ENCODE assay signal across 8 mouse cellular contexts in the genomic region with DNA sequence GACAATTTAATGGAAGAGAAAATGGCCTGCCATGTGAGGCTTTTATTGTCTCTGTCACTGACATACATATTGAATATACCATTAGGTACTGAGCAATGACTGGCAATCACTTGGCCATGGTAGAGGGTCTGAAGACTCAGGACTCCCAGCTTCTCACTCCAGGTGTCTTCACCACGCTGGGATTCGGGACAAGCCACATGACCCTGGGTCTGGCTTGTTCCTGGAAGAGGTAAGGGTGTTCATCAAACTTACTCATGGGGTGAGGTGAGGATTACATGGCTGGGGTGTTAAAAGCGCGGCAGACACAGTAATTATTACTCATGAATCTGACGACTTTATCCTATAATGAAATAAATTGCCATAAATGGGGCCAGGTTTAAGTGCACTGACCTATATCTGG. TPM values are rescaled to one million over a fixed set of nuclear protein-coding genes. Genes with fewer than 3 reads are reported as not detected.
A peak's percentile ranks its signal among the peaks of the same experiment; 100 is the strongest.
DNase-seq lines count a peak whose midpoint lies in the region; ATAC-seq and TF ChIP-seq lines count a peak whose summit lies in the region.

No protein-coding gene starts in this region.

- H3K9me3 ChIP-seq in lung, embryonic 14.5 days (ENCODE audit: low read depth, low read length), result no peaks in the 10 kb centered on the region
- H3K9me3 ChIP-seq in forebrain, embryonic 13.5 days (replicated peaks), result no peaks in the 10 kb centered on the region
- H3K9me3 ChIP-seq in limb, embryonic 13.5 days, result peaks cover 3% of the 10 kb centered on the region; the same call in 1 of the 2 replicates

- H3K4me1 ChIP-seq in lung, embryonic 14.5 days (ENCODE audit: insufficient read depth), result peaks cover 22% of the 10 kb centered on the region
- H3K4me1 ChIP-seq in forebrain, embryonic 13.5 days, result peaks cover 23% of the 10 kb centered on the region
- peaks cover 25% of the 10 kb centered on the region for H3K4me1 ChIP-seq in limb, embryonic 13.5 days
- H3K4me1 ChIP-seq in small intestine, adult 2 months (ENCODE audit: control insufficient read depth, insufficient read depth, insufficient read length, low read length), result peaks cover 5% of the 10 kb centered on the region
- H3K4me1 ChIP-seq in cerebellum, adult 2 months (ENCODE audit: control insufficient read depth, insufficient read depth, low read length), result no peaks in the 10 kb centered on the region

- no peak for TF ChIP-seq CTCF in lung, embryonic 14.5 days (IDR thresholded peaks at IDR 0.05; ENCODE audit: low read depth)
- no peak for TF ChIP-seq CTCF in small intestine, adult 2 months (IDR thresholded peaks at IDR 0.05; ENCODE audit: extremely low read depth, insufficient read length, insufficient replicate concordance, low read depth, low read length)
- TF ChIP-seq CTCF in cerebellum, adult 2 months (IDR thresholded peaks at IDR 0.05; ENCODE audit: borderline replicate concordance, insufficient read depth, low read depth, low read length), result no peak

- H3K27me3 ChIP-seq in lung, embryonic 14.5 days (ENCODE audit: insufficient read depth, low read length), result no peaks in the 10 kb centered on the region
- H3K27me3 ChIP-seq in forebrain, embryonic 13.5 days, result no peaks in the 10 kb centered on the region
- peaks cover 5% of the 10 kb centered on the region; the same call in 1 of the 2 replicates for H3K27me3 ChIP-seq in limb, embryonic 13.5 days
- no peaks in the 10 kb centered on the region for H3K27me3 ChIP-seq in small intestine, adult 2 months (ENCODE audit: control insufficient read depth, insufficient read depth, low read length)
- H3K27me3 ChIP-seq in cerebellum, adult 2 months (ENCODE audit: control insufficient read depth, insufficient read depth, low read length), result no peaks in the 10 kb centered on the region

- H3K27ac ChIP-seq in lung, embryonic 14.5 days (ENCODE audit: low read depth), result no peak overlapping the region
- H3K27ac ChIP-seq in forebrain, embryonic 13.5 days, result no peak overlapping the region
- H3K27ac ChIP-seq in limb, embryonic 13.5 days, result no peak overlapping the region
- H3K27ac ChIP-seq in small intestine, adult 2 months (ENCODE audit: insufficient read depth, low read depth, low read length), result no peak overlapping the region
- no peak overlapping the region for H3K27ac ChIP-seq in cerebellum, adult 2 months (ENCODE audit: insufficient read depth, low read length)

- no peak for DNase-seq in lung, embryonic 14.5 days
- no peak for DNase-seq in lung, adult 18-20 months
- no peak for DNase-seq in adrenal gland, postnatal 14 days
- no peak for DNase-seq in gastrocnemius, postnatal 10 days
- no peak for DNase-seq in cerebellum, adult 2 months

- no peaks in the 10 kb centered on the region for H3K36me3 ChIP-seq in lung, embryonic 14.5 days (ENCODE audit: insufficient read depth)
- no peaks in the 10 kb centered on the region for H3K36me3 ChIP-seq in forebrain, embryonic 13.5 days (ENCODE audit: poor library complexity, severe bottlenecking)
- H3K36me3 ChIP-seq in limb, embryonic 13.5 days, result peaks cover under 1% of the 10 kb centered on the region; the same call in 1 of the 2 replicates
- no peaks in the 10 kb centered on the region for H3K36me3 ChIP-seq in small intestine, adult 2 months (ENCODE audit: control insufficient read depth, insufficient read depth, low read length)

- TF ChIP-seq POLR2A in small intestine, adult 2 months (IDR thresholded peaks at IDR 0.05; ENCODE audit: low read depth, low read length), result no peak
- no peak for TF ChIP-seq POLR2A in cerebellum, adult 2 months (IDR thresholded peaks at IDR 0.05; ENCODE audit: borderline replicate concordance, insufficient read depth, low read length)

- H3K4me2 ChIP-seq in lung, embryonic 14.5 days, result peak overlapping the region; percentile 64
- peak overlapping the region; percentile 69 for H3K4me2 ChIP-seq in forebrain, embryonic 13.5 days
- H3K4me2 ChIP-seq in limb, embryonic 13.5 days (replicated peaks), result peak overlapping the region; percentile 67

- peak overlapping the region; percentile 96; the same call in 1 of the 2 replicates for H3K9ac ChIP-seq in lung, embryonic 14.5 days
- peak overlapping the region; percentile 97 for H3K9ac ChIP-seq in forebrain, embryonic 13.5 days
- H3K9ac ChIP-seq in limb, embryonic 13.5 days, result peak overlapping the region; percentile 96

- WGBS in lung, embryonic 14.5 days, result 56% methylated on average over 5 of the region's 5 CpGs
- WGBS in forebrain, embryonic 13.5 days, result 49% methylated on average over 5 of the region's 5 CpGs
- 50% methylated on average over 5 of the region's 5 CpGs for WGBS in limb, embryonic 13.5 days
- WGBS in small intestine, adult 2 months, result 86% methylated on average over 5 of the region's 5 CpGs
- WGBS in cerebellum, adult 2 months, result 79% methylated on average over 5 of the region's 5 CpGs

- peak overlapping the region; percentile 88 for H3K4me3 ChIP-seq in lung, embryonic 14.5 days (ENCODE audit: low read depth, low read length)
- peak overlapping the region; percentile 93 for H3K4me3 ChIP-seq in forebrain, embryonic 13.5 days
- H3K4me3 ChIP-seq in limb, embryonic 13.5 days, result peak overlapping the region; percentile 81
- H3K4me3 ChIP-seq in small intestine, adult 2 months (ENCODE audit: low read depth, low read length), result peak overlapping the region; percentile 86; the same call in 1 of the 2 replicates
- H3K4me3 ChIP-seq in cerebellum, adult 2 months (replicated peaks; ENCODE audit: insufficient read depth, low read depth, low read length), result no peak overlapping the region

- peak; percentile 2; the same call in 1 of the 2 replicates for ATAC-seq in lung, embryonic 14.5 days (ENCODE audit: insufficient read depth)
- 0 out of 2 replicates have a peak, but pooled peaks have one; percentile 1 for ATAC-seq in forebrain, embryonic 13.5 days
- no peak; the same call in 1 of the 2 replicates for ATAC-seq in limb, embryonic 13.5 days (ENCODE audit: low FRiP score, low read depth)

RNA-seq across cellular contexts. Expression of a gene that starts 0.4 kb away (rescaled TPM):
- polyA plus RNA-seq in lung, embryonic 14.5 days (2014; fragmentation: Nextera tagmentation; extraction: Ambion mirVana), result 117 and 118 TPM in 2 replicates
- polyA plus RNA-seq in forebrain, embryonic 13.5 days (2015; fragmentation: Nextera tagmentation; extraction: Ambion mirVana), result 105 and 112 TPM in 2 replicates
- 104 and 106 TPM in 2 replicates for polyA plus RNA-seq in limb, embryonic 13.5 days (2015; fragmentation: Nextera tagmentation; extraction: Ambion mirVana)
- polyA plus RNA-seq in small intestine, adult 2 months (2012; rRNA removed), result 1.0 and 2.6 TPM in 2 replicates
- 88.4 and 101 TPM in 2 replicates for total RNA-seq in adrenal gland, postnatal 14 days (2021)
- 10 to 100 TPM; 32.1 to 50.0 TPM for total RNA-seq in gastrocnemius, postnatal 10 days (2021)
- 8.6 and 10.2 TPM in 2 replicates for polyA plus RNA-seq in cerebellum, adult 2 months (2012; rRNA removed)
